Mouse (Mus musculus) adrenal gland, postnatal 25 days (tissue): ENCODE results near the gene Naxe. TPM values are rescaled to one million over a fixed set of nuclear protein-coding genes. Genes with fewer than 3 reads are reported as not detected.
A peak's percentile ranks its signal among the peaks of the same experiment; 100 is the strongest.

Experiments used
- DNase-seq: peaks from one replicate; pipeline ENCODE4 v3.0.0; 2021; ENCODE audit warnings: mixed read lengths
- total RNA-seq: library from RNA; stranded (reverse); gene quantifications from 2 replicates; pipeline ENCODE4 v1.2.3, GENCODE M21; 2021

Naxe gene
- total RNA-seq, 1 experiment from 2014 or later = 140 TPM

DNA sequence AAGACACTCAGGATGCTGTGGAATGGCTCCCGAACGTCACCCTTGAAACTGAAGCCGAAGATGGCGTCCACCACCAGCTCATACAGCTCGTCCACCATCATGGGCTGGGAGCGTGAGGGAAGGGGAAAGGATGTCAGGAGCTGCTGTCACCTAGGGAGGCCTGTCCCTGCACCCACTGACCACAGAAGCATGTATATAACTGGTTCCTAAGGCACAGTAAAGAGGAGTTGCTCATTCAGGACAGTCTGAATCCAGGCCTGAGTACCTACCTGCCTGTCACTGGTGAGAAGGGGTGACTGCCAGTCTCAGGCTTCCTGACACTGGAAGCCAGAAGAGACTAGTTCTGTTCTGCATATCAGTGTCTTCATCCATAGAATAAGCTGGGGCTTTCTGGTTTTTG lies 1.3 kb downstream of the Naxe start:
- no peak for DNase-seq

GRCm38 (mm10) chr3:88049532-88049931 lies 8.8 kb downstream of the Naxe start:
- DNase-seq = no peak

DNA sequence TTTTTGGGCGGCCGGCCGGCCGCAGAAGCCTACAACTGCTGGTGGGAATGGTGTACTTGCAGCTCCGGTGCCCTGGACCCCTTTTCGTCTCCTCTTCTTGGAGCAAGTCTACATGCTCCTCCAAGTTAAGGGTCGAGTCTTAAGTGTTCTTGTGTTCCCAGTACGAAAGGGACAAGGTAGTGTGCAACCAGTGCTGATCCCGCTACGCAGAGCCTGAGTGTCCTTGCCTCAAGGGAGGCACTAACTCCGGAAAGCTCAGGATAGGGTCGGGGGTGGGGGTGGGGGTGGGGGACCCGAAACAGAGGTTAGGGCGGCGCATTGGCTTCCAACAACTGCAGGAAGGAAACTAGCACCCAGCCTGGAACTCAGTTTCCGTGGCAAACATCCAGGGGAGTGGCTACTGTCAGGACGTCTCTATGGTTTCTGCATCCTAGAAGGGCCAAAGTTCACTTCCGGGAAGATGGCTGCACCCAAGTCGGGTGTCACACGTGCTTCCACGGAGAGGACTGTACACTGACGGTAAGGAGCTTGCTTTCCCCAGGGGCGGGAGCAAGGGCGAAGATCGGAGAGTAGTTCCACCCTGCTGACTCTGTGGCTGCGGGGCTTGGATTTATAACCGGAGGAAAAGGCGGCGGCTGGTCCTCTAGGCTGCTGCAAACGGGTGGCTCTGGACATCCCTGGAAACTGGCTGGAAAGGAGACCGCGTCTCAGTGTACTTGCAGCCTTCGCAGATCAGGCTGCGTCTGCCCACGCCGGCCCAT lies 15.5 kb downstream of the Naxe start, which contains the start of gene Gpatch4:
TSS of gene Gpatch4 (plus strand) at position 448 of the 761 bp plus-strand sequence.
- DNase-seq = peak; percentile 76

GRCm38 (mm10) chr3:88035561-88036293 lies 22.6 kb downstream of the Naxe start:
- no peak for DNase-seq

DNA sequence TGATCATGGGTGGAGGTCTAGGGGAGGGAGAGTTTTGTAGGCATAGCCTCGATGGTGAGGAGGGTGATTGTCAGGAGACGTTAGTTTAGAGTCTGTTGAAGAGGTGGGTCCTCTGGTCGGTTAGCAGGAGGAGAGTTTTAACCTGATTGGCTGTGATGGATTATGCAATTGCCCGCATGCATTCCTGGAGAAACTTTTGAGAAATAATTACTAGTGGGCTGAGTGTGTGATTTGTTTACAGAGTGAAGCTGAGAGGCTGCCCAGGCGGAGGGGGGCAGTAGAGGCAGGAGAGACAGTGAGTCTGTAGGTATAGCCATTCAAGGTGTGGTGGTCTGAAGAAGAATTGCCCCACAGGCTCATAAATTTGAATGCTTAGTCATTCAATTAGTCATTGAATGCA lies 24.8 kb downstream of the Naxe start:
- DNase-seq = no peak

GRCm38 (mm10) chr3:88030608-88031395 lies 27.5 kb downstream of the Naxe start:
- peak; percentile 47 for DNase-seq

DNA sequence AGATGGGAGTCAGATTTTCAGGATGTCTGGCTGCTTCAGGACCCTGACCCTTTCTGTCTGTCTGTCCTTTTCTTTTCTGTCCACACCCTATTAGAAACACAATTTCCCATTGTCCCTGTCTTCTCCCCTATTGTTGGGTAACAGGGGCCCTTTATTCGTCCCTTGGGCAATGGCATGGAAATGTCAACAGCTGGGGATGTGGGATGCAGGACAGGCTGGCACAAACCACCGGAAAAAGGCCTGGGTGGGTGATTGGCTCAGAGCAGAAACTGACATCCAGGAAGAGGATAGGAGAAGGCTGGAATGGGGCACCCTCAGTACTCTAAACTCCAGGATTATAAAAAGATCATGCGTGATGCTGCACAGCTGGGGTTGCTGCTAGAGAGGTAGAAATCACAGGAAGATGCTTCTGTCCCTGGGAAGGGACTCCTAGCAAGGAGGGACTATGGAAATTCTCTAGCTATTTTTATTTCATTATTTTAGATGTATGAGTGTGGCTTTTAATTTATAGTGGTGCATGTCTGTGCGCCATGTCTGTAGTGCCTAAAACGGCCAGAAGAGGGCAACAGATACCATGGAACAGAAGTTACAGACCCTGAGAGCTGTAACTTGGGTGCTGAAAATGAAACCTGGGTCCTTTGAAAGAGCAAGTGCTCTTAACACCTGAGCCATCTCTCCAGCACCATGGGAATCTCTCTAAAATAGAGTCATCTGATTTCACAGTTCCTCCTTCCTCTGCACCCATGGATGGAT lies 30.7 kb downstream of the Naxe start, which contains the start of gene Hapln2:
TSS of gene Hapln2 (minus strand) at position 150 of the 753 bp plus-strand sequence.
- DNase-seq = no peak

DNA sequence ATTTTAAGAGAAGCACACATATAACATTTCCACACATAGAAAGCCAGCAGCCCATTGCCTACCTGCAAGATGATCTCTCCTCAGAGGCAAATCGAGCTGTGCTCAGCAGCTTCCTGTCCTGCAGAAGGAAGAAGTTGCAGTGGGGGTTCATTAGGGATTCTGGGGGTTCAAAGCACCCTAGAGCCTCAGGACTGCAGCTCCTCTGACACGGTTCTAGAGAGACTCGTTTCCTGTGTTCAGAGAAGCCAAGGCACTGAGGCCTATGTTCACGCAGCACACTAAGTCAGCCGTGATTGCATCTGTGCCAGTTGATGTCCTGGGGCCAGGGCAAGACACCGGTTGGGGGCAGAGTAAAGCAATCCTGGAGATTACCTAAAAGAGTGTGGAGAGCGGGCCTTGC lies 31.5 kb downstream of the Naxe start:
- DNase-seq = no peak

DNA sequence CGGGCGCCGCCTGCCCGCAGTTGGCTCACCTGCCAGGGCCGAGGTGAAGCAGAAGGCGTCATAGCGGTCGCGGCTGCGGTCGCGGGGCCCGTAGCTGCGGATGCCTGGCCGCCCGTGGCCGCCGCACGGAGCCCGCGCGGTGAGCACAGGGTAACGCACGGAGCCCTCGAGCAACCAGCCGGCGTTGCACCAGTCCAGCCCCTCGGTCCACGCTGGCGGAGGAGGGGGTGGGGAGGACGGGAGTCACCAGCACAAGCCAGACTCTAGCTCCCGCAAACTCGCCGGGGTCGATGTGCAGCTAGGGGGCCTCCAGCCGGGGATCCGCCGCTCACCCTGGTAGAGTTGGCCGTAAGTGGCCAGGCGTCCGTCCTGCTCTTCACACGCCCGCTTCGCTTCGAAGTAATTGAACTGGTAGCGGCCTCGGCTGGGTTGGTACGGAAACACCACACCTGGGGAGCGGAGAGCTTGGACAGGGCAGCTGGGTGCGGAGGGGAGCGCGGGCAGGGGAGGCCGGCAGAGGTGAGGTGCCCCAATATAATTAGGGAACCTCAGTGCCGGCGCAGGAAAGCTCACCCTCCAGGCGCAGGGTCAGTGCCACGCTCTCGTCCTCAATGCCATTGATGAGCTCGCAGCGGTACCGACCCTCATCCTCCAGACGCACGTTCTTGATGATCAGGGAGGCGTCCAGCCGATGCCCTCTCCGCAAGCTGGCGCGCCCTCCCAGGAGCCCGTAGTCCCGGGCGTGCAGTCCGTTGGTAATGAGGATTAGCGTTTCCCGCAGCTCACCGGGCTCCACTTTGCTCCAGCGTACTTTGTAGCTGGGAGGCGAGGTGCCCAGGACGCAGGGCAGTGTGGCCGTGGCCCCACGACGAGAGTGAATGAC lies 34.9 kb downstream of the Naxe start:
- no peak for DNase-seq

DNA sequence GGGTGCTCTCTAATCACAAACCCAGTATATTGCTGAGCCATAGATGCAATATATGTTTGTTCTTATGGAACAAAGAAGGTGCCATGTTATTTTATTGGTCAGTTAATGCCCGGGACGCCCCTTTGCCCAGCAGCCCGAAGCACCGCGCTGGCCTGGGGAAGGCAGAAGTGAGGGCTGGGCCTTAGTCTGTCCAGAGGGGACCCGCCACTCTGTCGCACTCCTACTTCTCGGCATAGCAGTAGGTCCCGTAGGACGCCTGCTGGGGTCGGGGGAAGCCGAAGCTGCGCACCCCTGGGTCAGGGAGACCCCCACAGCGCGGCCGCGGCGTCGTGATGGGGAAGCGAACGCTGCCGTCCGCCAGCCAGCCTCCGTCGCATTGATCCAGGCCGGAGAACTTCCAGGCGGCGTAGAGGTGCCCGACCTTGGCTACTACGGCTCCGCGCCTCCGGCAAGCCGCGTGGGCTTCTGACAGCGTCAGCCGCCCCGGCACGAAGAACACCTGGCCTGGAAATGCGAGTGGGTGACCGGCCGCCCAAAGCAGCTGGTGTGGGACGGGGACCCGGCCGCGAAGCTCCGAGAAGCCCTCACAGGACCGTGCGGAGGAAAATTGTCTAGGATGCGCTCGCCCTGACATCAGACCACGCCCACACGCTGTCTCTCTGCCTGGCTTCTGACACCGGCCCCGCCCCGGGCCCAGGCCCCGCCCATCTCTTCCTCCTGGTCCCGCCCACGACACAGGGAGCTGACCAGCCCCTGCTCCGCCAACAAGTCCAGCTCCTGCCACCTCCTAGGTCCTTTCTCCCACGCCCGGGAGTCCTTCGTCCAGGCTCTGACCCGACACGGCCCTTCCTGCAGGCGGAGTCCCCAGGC lies 35.7 kb downstream of the Naxe start:
- peak; percentile 94 for DNase-seq

GRCm38 (mm10) chr3:88010634-88011265 lies 47.5 kb downstream of the Naxe start:
- DNase-seq = no peak

Other genes starting within 250 kb of the Naxe start
- gene Pear1, start 234.2 kb downstream of the Naxe start, total RNA-seq = 20.7 and 23.0 TPM in 2 replicates
- gene Sh2d2a, start 211.7 kb downstream of the Naxe start, total RNA-seq = 0.15 TPM in 1 of 2 replicates, not detected in the other
- 55.3 and 56.1 TPM in 2 replicates for gene Prcc, start 172.9 kb downstream of the Naxe start, total RNA-seq
- gene Hdgf, start 152.2 kb downstream of the Naxe start, total RNA-seq = 173 and 198 TPM in 2 replicates
- gene Mrpl24, start 139.0 kb downstream of the Naxe start, total RNA-seq = 113 and 156 TPM in 2 replicates
- 22.7 and 22.8 TPM in 2 replicates for gene Isg20l2, start 128.2 kb downstream of the Naxe start, total RNA-seq
- gene Rrnad1, start 127.8 kb downstream of the Naxe start, total RNA-seq = 17.9 and 24.1 TPM in 2 replicates
- gene Crabp2, start 109.8 kb downstream of the Naxe start, total RNA-seq = not detected in 2 replicates
- 8.7 and 9.3 TPM in 2 replicates for gene Nes, start 87.4 kb downstream of the Naxe start, total RNA-seq
- gene Bcan, start 58.3 kb downstream of the Naxe start, total RNA-seq = 62.8 and 74.9 TPM in 2 replicates
- not detected in 2 replicates for gene Hapln2, start 30.9 kb downstream of the Naxe start, total RNA-seq
- 14.1 and 23.4 TPM in 2 replicates for gene Gpatch4, start 15.4 kb downstream of the Naxe start, total RNA-seq
- gene Ttc24, start 19.8 kb upstream of the Naxe start, total RNA-seq = not detected in 2 replicates
- 4.5 and 5.9 TPM in 2 replicates for gene Iqgap3, start 23.5 kb upstream of the Naxe start, total RNA-seq
- gene Mef2d, start 83.9 kb upstream of the Naxe start, total RNA-seq = 104 TPM in 2 replicates
- gene Rhbg, start 196.2 kb upstream of the Naxe start, total RNA-seq = 4.0 and 4.4 TPM in 2 replicates
- gene Gm38392, start 228.7 kb upstream of the Naxe start, total RNA-seq = 1.6 and 2.5 TPM in 2 replicates
- gene Tsacc, start 238.5 kb upstream of the Naxe start, total RNA-seq = 8.9 and 11.3 TPM in 2 replicates
- gene Cct3, start 238.6 kb upstream of the Naxe start, total RNA-seq = 277 and 284 TPM in 2 replicates